Mouse (Mus musculus) embryonic stem cell, embryonic (primary cell): Measurements from ENCODE around the gene Tfap2a.

ENCODE experiments used
- CTCF ChIA-PET, 4 experiments: fragments of 300-600 bp in 2 of 4; fragments of 350-600 bp in 2 of 4; sonication (Branson Sonifier 250); formaldehyde crosslinking; loops; one replicate each; lab custom pipeline; 2022; ENCODE audit warnings: inconsistent platforms in 2 of 4; lab: Charles Lee
- POLR2A ChIA-PET, 4 experiments: fragments of 300-600 bp in 2 of 4; fragments of 350-600 bp in 2 of 4; sonication (Branson Sonifier 250); formaldehyde crosslinking; loops; one replicate each; lab custom pipeline; 2022; ENCODE audit warnings: antibody characterized with exemption in 4 of 4, inconsistent platforms in 1 of 4; lab: Charles Lee

Gene Tfap2a

GRCm38 (mm10) chr13:40727731-40728625, 10.2 kb downstream of the Tfap2a start:
- POLR2A ChIA-PET: interaction anchor here (0.6 to 7.5 kb wide), 9 partner anchors 9 to 98 kb away, joined by 3 to 38 read pairs (median 6); no protein-coding TSS in a partner anchor
- CTCF ChIA-PET: interaction anchor here in 2 of 4 experiments (0.9 to 1.3 kb wide), 2 partner anchors 8 to 25 kb away, joined by 3 to 5 read pairs; no protein-coding TSS in a partner anchor

GRCm38 (mm10) chr13:40725924-40726323, 12.3 kb downstream of the Tfap2a start:
- ChIA-PET POLR2A (interaction anchor here in 3 of 4 experiments (0.6 to 1.4 kb wide), 5 partner anchors 8 to 1953 kb away, joined by 3 to 8 read pairs (median 3); no protein-coding TSS in a partner anchor), CTCF (no interaction called here)

- ChIA-PET CTCF (interaction anchor here in 3 of 4 experiments (0.7 to 1.7 kb wide), 8 partner anchors 8 to 768 kb away, joined by 3 to 5 read pairs (median 4); no protein-coding TSS in a partner anchor), POLR2A (interaction anchor here (0.5 to 3.4 kb wide), 23 partner anchors 8 to 145 kb away, joined by 3 to 13 read pairs (median 4); no protein-coding TSS in a partner anchor)
Observed at GRCm38 (mm10) chr13:40723598-40723920, 14.6 kb downstream of the Tfap2a start.

- POLR2A ChIA-PET: interaction anchor here (0.5 to 3.4 kb wide), 33 partner anchors 8 to 525 kb away, joined by 3 to 13 read pairs (median 4); partner anchors contain the start of gene Tfap2a (in 1 of the 4)
- CTCF ChIA-PET: interaction anchor here (0.6 to 1.7 kb wide), 25 partner anchors 9 to 1300 kb away, joined by 3 to 9 read pairs (median 4); no protein-coding TSS in a partner anchor
Observed at GRCm38 (mm10) chr13:40722741-40723597, 15.2 kb downstream of the Tfap2a start.

- CTCF ChIA-PET: interaction anchor here in 2 of 4 experiments (0.6 to 0.7 kb wide), 2 partner anchors 11 to 102 kb away, joined by 3 read pairs; no protein-coding TSS in a partner anchor
Observed at GRCm38 (mm10) chr13:40719741-40720082, 18.5 kb downstream of the Tfap2a start.

GRCm38 (mm10) chr13:40719066-40719740, 19.0 kb downstream of the Tfap2a start:
- POLR2A ChIA-PET: interaction anchor here in 3 of 4 experiments (0.6 to 3.8 kb wide), 9 partner anchors 10 to 574 kb away, joined by 3 to 38 read pairs (median 5); no protein-coding TSS in a partner anchor
- CTCF ChIA-PET: interaction anchor here in 3 of 4 experiments (0.6 to 0.7 kb wide), 3 partner anchors 10 to 101 kb away, joined by 3 read pairs; no protein-coding TSS in a partner anchor

More at GRCm38 (mm10) chr13:40719741-40720082, 18.5 kb downstream of the Tfap2a start:
- POLR2A ChIA-PET: interaction anchor here in 2 of 4 experiments (1.0 to 3.8 kb wide), 3 partner anchors 14 to 17 kb away, joined by 3 to 23 read pairs (median 5); no protein-coding TSS in a partner anchor

- POLR2A ChIA-PET: interaction anchor here in 3 of 4 experiments (0.6 to 3.8 kb wide), 24 partner anchors 8 to 1045 kb away, joined by 3 to 38 read pairs (median 4); no protein-coding TSS in a partner anchor
- CTCF ChIA-PET: interaction anchor here in 2 of 4 experiments (0.7 to 1.3 kb wide), 3 partner anchors 13 to 46 kb away, joined by 3 to 4 read pairs (median 4); no protein-coding TSS in a partner anchor
Observed at GRCm38 (mm10) chr13:40716771-40717716, 21.1 kb downstream of the Tfap2a start.

- CTCF ChIA-PET: interaction anchor here in 1 of 4 experiments (0.7 kb wide), 1 partner anchor 69 kb away, joined by 5 read pairs; no protein-coding TSS in a partner anchor
- POLR2A ChIA-PET: interaction anchor here in 3 of 4 experiments (0.8 to 1.5 kb wide), 6 partner anchors 8 to 17 kb away, joined by 3 read pairs; no protein-coding TSS in a partner anchor
Observed at GRCm38 (mm10) chr13:40714531-40714930, 23.6 kb downstream of the Tfap2a start.

GRCm38 (mm10) chr13:40713681-40714080, 24.5 kb downstream of the Tfap2a start:
- ChIA-PET CTCF (interaction anchor here in 1 of 4 experiments (0.8 kb wide), 1 partner anchor 21 kb away, joined by 3 read pairs; no protein-coding TSS in a partner anchor), POLR2A (interaction anchor here in 3 of 4 experiments (0.7 to 1.5 kb wide), 7 partner anchors 9 to 64 kb away, joined by 3 to 5 read pairs (median 4); partner anchors contain the start of gene Tfap2a (in 1 of the 3))

GRCm38 (mm10) chr13:40713241-40713640, 24.9 kb downstream of the Tfap2a start:
- POLR2A ChIA-PET: interaction anchor here in 3 of 4 experiments (0.7 to 1.3 kb wide), 5 partner anchors 9 to 63 kb away, joined by 3 to 5 read pairs (median 4); partner anchors contain the start of gene Tfap2a (in 1 of the 3)
- CTCF ChIA-PET: interaction anchor here in 1 of 4 experiments (0.8 kb wide), 1 partner anchor 21 kb away, joined by 3 read pairs; no protein-coding TSS in a partner anchor

GRCm38 (mm10) chr13:40712526-40712832, 25.7 kb downstream of the Tfap2a start:
- CTCF ChIA-PET: interaction anchor here in 1 of 4 experiments (0.6 kb wide), 1 partner anchor 22 kb away, joined by 3 read pairs; no protein-coding TSS in a partner anchor
- POLR2A ChIA-PET: interaction anchor here in 2 of 4 experiments (0.7 to 1.7 kb wide), 5 partner anchors 9 to 63 kb away, joined by 3 to 4 read pairs (median 3); no protein-coding TSS in a partner anchor

GRCm38 (mm10) chr13:40711661-40712525, 26.3 kb downstream of the Tfap2a start:
- POLR2A ChIA-PET: interaction anchor here in 2 of 4 experiments (0.7 to 1.7 kb wide), 3 partner anchors 11 to 45 kb away, joined by 3 to 4 read pairs (median 3); no protein-coding TSS in a partner anchor

GRCm38 (mm10) chr13:40710062-40710342, 28.2 kb downstream of the Tfap2a start:
- POLR2A ChIA-PET: interaction anchor here in 3 of 4 experiments (1.0 to 2.3 kb wide), 8 partner anchors 8 to 37 kb away, joined by 3 to 16 read pairs (median 5); no protein-coding TSS in a partner anchor
- CTCF ChIA-PET: interaction anchor here in 3 of 4 experiments (0.5 to 1.1 kb wide), 3 partner anchors 13 to 39 kb away, joined by 4 to 8 read pairs (median 5); no protein-coding TSS in a partner anchor

More at GRCm38 (mm10) chr13:40711661-40712525, 26.3 kb downstream of the Tfap2a start:
- CTCF ChIA-PET: interaction anchor here in 2 of 4 experiments (0.6 kb wide), 2 partner anchors 23 to 106 kb away, joined by 3 read pairs; no protein-coding TSS in a partner anchor

- ChIA-PET POLR2A (interaction anchor here (0.5 to 2.3 kb wide), 14 partner anchors 8 to 60 kb away, joined by 3 to 16 read pairs (median 4); no protein-coding TSS in a partner anchor), CTCF (interaction anchor here in 2 of 4 experiments (0.6 to 0.7 kb wide), 2 partner anchors 10 to 24 kb away, joined by 3 to 5 read pairs; no protein-coding TSS in a partner anchor)
Observed at GRCm38 (mm10) chr13:40709321-40710061, 28.7 kb downstream of the Tfap2a start.
